Comparison of ENCODE assay signal across 9 mouse cellular contexts in the genomic region with DNA sequence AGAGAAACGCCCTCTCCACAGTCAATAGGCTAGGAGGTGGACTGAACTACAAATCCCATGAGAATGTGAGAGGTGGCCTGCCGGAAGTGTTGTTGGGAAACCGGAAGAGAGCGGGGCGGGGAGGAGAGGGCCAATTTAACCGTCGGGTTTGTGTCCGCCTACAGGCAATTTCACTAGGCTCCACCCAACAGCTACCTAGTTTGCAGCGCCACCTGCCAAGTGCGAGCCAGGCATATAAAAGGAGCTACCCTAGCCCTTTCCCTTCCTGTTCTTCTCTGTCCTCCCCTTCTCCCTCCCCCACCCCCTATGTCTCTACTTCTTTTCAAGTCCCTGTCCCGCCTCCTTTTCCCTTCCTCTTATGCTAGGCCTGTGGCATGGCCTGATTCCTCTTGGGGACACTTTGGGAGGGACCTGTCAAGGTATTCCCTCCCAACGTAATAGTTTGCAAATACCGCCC. TPM values are rescaled to one million over a fixed set of nuclear protein-coding genes. Genes with fewer than 3 reads are reported as not detected.
DNase-seq lines count a peak whose midpoint lies in the region; ATAC-seq and TF ChIP-seq lines count a peak whose summit lies in the region.
"Had no signal": no experiment of that assay in that cellular context is flagged by ENCODE, and none has a peak within 500 bp of the region (broad histone marks: within the 10 kb centered on the region; RNA-seq: fewer than 3 reads in every experiment).

No protein-coding gene starts in this region.

- H3K4me1 ChIP-seq in embryonic facial prominence, embryonic 13.5 days: no peaks in the 10 kb centered on the region
- H3K4me1 ChIP-seq in heart, adult 2 months (ENCODE audit: control insufficient read depth, insufficient read depth, low read length): peaks cover 13% of the 10 kb centered on the region
- no peaks in the 10 kb centered on the region for H3K4me1 ChIP-seq in limb, embryonic 12.5 days (replicated peaks)
- no peaks in the 10 kb centered on the region for H3K4me1 ChIP-seq in midbrain, embryonic 14.5 days (ENCODE audit: control insufficient read depth, insufficient read depth, low read length)

- WGBS in embryonic facial prominence, embryonic 13.5 days: 8% methylated on average over 13 of the region's 13 CpGs
- WGBS in heart, adult 2 months: 12% methylated on average over 13 of the region's 13 CpGs
- WGBS in limb, embryonic 12.5 days: 9% methylated on average over 13 of the region's 13 CpGs
- WGBS in midbrain, embryonic 14.5 days: 11% methylated on average over 13 of the region's 13 CpGs

- peak; percentile 75; the same call in 1 of the 2 replicates for ATAC-seq in embryonic facial prominence, embryonic 13.5 days (ENCODE audit: insufficient number of reproducible peaks, insufficient read depth, low FRiP score, low TSS enrichment, low read depth)
- ATAC-seq in limb, embryonic 12.5 days (ENCODE audit: insufficient number of reproducible peaks, insufficient read depth, low FRiP score, low TSS enrichment, low read depth): peak; percentile 82; the same call in 1 of the 2 replicates
- ATAC-seq in midbrain, embryonic 14.5 days (ENCODE audit: low FRiP score, low TSS enrichment): no peak; the same call in 1 of the 2 replicates
- ATAC-seq: Patski had no signal

- H3K9me3 ChIP-seq in embryonic facial prominence, embryonic 13.5 days: no peaks in the 10 kb centered on the region
- no peaks in the 10 kb centered on the region for H3K9me3 ChIP-seq in limb, embryonic 12.5 days
- no peaks in the 10 kb centered on the region for H3K9me3 ChIP-seq in midbrain, embryonic 14.5 days (ENCODE audit: control insufficient read depth, low read length)

- H3K4me2 ChIP-seq in embryonic facial prominence, embryonic 13.5 days: peak overlapping the region; percentile 54
- H3K4me2 ChIP-seq in limb, embryonic 12.5 days: peak overlapping the region; percentile 54
- peak overlapping the region; percentile 53 for H3K4me2 ChIP-seq in midbrain, embryonic 14.5 days (ENCODE audit: low read length)

- peak overlapping the region; percentile 42 for H3K4me3 ChIP-seq in embryonic facial prominence, embryonic 13.5 days
- H3K4me3 ChIP-seq in heart, adult 2 months: peak overlapping the region; percentile 45
- peak overlapping the region; percentile 38 for H3K4me3 ChIP-seq in limb, embryonic 12.5 days (replicated peaks)
- H3K4me3 ChIP-seq in midbrain, embryonic 14.5 days (replicated peaks; ENCODE audit: low read depth, low read length): peak overlapping the region; percentile 39

- TF ChIP-seq CTCF in heart, adult 2 months (IDR thresholded peaks at IDR 0.05): peak; percentile 55

- peak; percentile 74 for DNase-seq in 3134 (ENCODE audit: extremely low read depth, insufficient read length, low spot score)
- peak; percentile 70 for DNase-seq in adrenal gland, postnatal 25 days
- peak; percentile 79 to 87 for DNase-seq in heart, adult 2 months
- DNase-seq in kidney, adult 8-10 months: peak; percentile 84 to 88
- peak; percentile 87 for DNase-seq in midbrain, embryonic 14.5 days
- DNase-seq in spleen, postnatal 14 days (ENCODE audit: low spot score in 2 of 2): peak; percentile 39 to 56

- no peaks in the 10 kb centered on the region; the same call in 1 of the 2 replicates for H3K27me3 ChIP-seq in embryonic facial prominence, embryonic 13.5 days
- no peaks in the 10 kb centered on the region for H3K27me3 ChIP-seq in heart, adult 2 months (ENCODE audit: control insufficient read depth, insufficient read depth, low read length)
- no peaks in the 10 kb centered on the region for H3K27me3 ChIP-seq in limb, embryonic 12.5 days
- no peaks in the 10 kb centered on the region for H3K27me3 ChIP-seq in midbrain, embryonic 14.5 days (ENCODE audit: control insufficient read depth, insufficient read depth, low read length)
- H3K27me3 ChIP-seq: Patski had no signal

- peak overlapping the region; percentile 57 for H3K9ac ChIP-seq in embryonic facial prominence, embryonic 13.5 days
- H3K9ac ChIP-seq in heart, adult 2 months (ENCODE audit: low read depth, low read length): peak overlapping the region; percentile 9
- no peak overlapping the region for H3K9ac ChIP-seq in limb, embryonic 12.5 days (replicated peaks)
- H3K9ac ChIP-seq in midbrain, embryonic 14.5 days (replicated peaks; ENCODE audit: low read length): peak overlapping the region; percentile 45; the same call in 1 of the 2 replicates

- peak; percentile 54; the same call in 1 of the 2 replicates for TF ChIP-seq EP300 in heart, adult 2 months (IDR thresholded peaks at IDR 0.05; ENCODE audit: insufficient read depth, low read depth, low read length)

- TF ChIP-seq POLR2A in heart, adult 2 months (IDR thresholded peaks at IDR 0.05; ENCODE audit: insufficient read depth, low read depth, low read length): peak; percentile 71

- intact Hi-C loops in heart, adult 2 months (cut with DNase I): loop anchor here (5.0 kb wide), 2 partner anchors 72 to 258 kb away; no protein-coding TSS in a partner anchor

- H3K79me2 ChIP-seq in heart, adult 2 months (replicated peaks; ENCODE audit: control insufficient read depth, insufficient read depth, low read length): no peaks in the 10 kb centered on the region

- no peaks in the 10 kb centered on the region for H3K36me3 ChIP-seq in embryonic facial prominence, embryonic 13.5 days
- H3K36me3 ChIP-seq in heart, adult 2 months (ENCODE audit: control insufficient read depth, insufficient read depth, low read length): no peaks in the 10 kb centered on the region
- no peaks in the 10 kb centered on the region for H3K36me3 ChIP-seq in limb, embryonic 12.5 days
- no peaks in the 10 kb centered on the region for H3K36me3 ChIP-seq in midbrain, embryonic 14.5 days (ENCODE audit: control insufficient read depth, insufficient read depth, low read length)

- no peak overlapping the region; the same call in 1 of the 2 replicates for H3K27ac ChIP-seq in embryonic facial prominence, embryonic 13.5 days
- peak overlapping the region; percentile 81 for H3K27ac ChIP-seq in heart, adult 2 months
- no peak overlapping the region for H3K27ac ChIP-seq in limb, embryonic 12.5 days
- peak overlapping the region; percentile 72; the same call in 1 of the 2 replicates for H3K27ac ChIP-seq in midbrain, embryonic 14.5 days (replicated peaks; ENCODE audit: low read depth, low read length)

RNA-seq across cellular contexts. Expression of gene Rtp3, which starts 4.4 kb away (rescaled TPM):
- 3.0 and 4.8 TPM in 2 replicates for total RNA-seq in adrenal gland, postnatal 25 days (2021)
- polyA plus RNA-seq in embryonic facial prominence, embryonic 13.5 days (2015; fragmentation: Nextera tagmentation; extraction: Ambion mirVana): 0.11 and 0.20 TPM in 2 replicates
- 1 to 10 TPM; 3.5 to 3.8 TPM for total RNA-seq in heart, adult 2 months (2021)
- 7.9 and 12.4 TPM in 2 replicates for polyA plus RNA-seq in heart, adult 2 months (2012; rRNA removed)
- not detected in 2 replicates for polyA plus RNA-seq in limb, embryonic 12.5 days (2016; fragmentation: Nextera tagmentation; extraction: Ambion mirVana)
- not detected in 2 replicates for polyA plus RNA-seq in midbrain, embryonic 14.5 days (2014; fragmentation: Nextera tagmentation; extraction: Ambion mirVana)

RNA-seq across cellular contexts. Expression of gene Ltf, which starts 24.3 kb away (rescaled TPM):
- 0.49 and 2.4 TPM in 2 replicates for total RNA-seq in adrenal gland, postnatal 25 days (2021)
- polyA plus RNA-seq in embryonic facial prominence, embryonic 13.5 days (2015; fragmentation: Nextera tagmentation; extraction: Ambion mirVana): 0.46 and 1.6 TPM in 2 replicates
- not detected for total RNA-seq in heart, adult 2 months (2021)
- 0.32 and 20.1 TPM in 2 replicates for polyA plus RNA-seq in heart, adult 2 months (2012; rRNA removed)
- polyA plus RNA-seq in limb, embryonic 12.5 days (2016; fragmentation: Nextera tagmentation; extraction: Ambion mirVana): 0.45 and 0.84 TPM in 2 replicates
- polyA plus RNA-seq in midbrain, embryonic 14.5 days (2014; fragmentation: Nextera tagmentation; extraction: Ambion mirVana): 0.24 and 0.51 TPM in 2 replicates

RNA-seq across cellular contexts. Expression of gene Lrrc2, which starts 43.4 kb away (rescaled TPM):
- 8.9 and 10.5 TPM in 2 replicates for total RNA-seq in adrenal gland, postnatal 25 days (2021)
- 0.28 and 0.62 TPM in 2 replicates for polyA plus RNA-seq in embryonic facial prominence, embryonic 13.5 days (2015; fragmentation: Nextera tagmentation; extraction: Ambion mirVana)
- total RNA-seq in heart, adult 2 months (2021): 100 to 1,000 TPM; 223 to 289 TPM
- polyA plus RNA-seq in heart, adult 2 months (2012; rRNA removed): 57.3 and 69.4 TPM in 2 replicates
- 0.05 and 0.31 TPM in 2 replicates for polyA plus RNA-seq in limb, embryonic 12.5 days (2016; fragmentation: Nextera tagmentation; extraction: Ambion mirVana)
- 0.38 and 0.51 TPM in 2 replicates for polyA plus RNA-seq in midbrain, embryonic 14.5 days (2014; fragmentation: Nextera tagmentation; extraction: Ambion mirVana)
- polyA plus RNA-seq: Patski had no signal

RNA-seq across cellular contexts. Expression of gene Tdgf1, which starts 48.8 kb away (rescaled TPM):
- total RNA-seq in adrenal gland, postnatal 25 days (2021): not detected in 2 replicates
- polyA plus RNA-seq in embryonic facial prominence, embryonic 13.5 days (2015; fragmentation: Nextera tagmentation; extraction: Ambion mirVana): 0.62 and 0.87 TPM in 2 replicates
- not detected for total RNA-seq in heart, adult 2 months (2021)
- polyA plus RNA-seq in heart, adult 2 months (2012; rRNA removed): not detected in 2 replicates
- polyA plus RNA-seq in limb, embryonic 12.5 days (2016; fragmentation: Nextera tagmentation; extraction: Ambion mirVana): not detected in 2 replicates
- not detected in 2 replicates for polyA plus RNA-seq in midbrain, embryonic 14.5 days (2014; fragmentation: Nextera tagmentation; extraction: Ambion mirVana)
- polyA plus RNA-seq: Patski had no signal

Comparison
In these comparisons a context has a peak if more than half of its experiments do, and no peak if none do; other contexts are left out.
1. H3K27ac ChIP-seq: peak in heart, adult 2 months (single experiment) and midbrain, embryonic 14.5 days (single experiment); none in embryonic facial prominence, embryonic 13.5 days (single experiment) and limb, embryonic 12.5 days (single experiment).
2. RNA of gene Lrrc2, which starts 43.4 kb away (polyA plus RNA-seq): 57.3 to 69.4 TPM in heart, adult 2 months; 0.38 to 0.51 TPM in midbrain, embryonic 14.5 days, 0.28 to 0.62 TPM in embryonic facial prominence, embryonic 13.5 days and 0.05 to 0.31 TPM in limb, embryonic 12.5 days; every median in the first group is over 10 times any median in the second.
3. Peak in every context shown above with its lines, with median percentiles within 50 percentile points of each other: DNase-seq, H3K4me2 ChIP-seq and H3K4me3 ChIP-seq.